Mouse (Mus musculus) retina, postnatal 7 days (tissue): ENCODE measurements around the gene Slc1a5.

Experiments
- DNase-seq: peaks from one replicate; pipeline ENCODE4 v3.0.0-alpha.2; 2012; ENCODE audit warnings: low read depth, low spot score

Slc1a5 gene

DNA sequence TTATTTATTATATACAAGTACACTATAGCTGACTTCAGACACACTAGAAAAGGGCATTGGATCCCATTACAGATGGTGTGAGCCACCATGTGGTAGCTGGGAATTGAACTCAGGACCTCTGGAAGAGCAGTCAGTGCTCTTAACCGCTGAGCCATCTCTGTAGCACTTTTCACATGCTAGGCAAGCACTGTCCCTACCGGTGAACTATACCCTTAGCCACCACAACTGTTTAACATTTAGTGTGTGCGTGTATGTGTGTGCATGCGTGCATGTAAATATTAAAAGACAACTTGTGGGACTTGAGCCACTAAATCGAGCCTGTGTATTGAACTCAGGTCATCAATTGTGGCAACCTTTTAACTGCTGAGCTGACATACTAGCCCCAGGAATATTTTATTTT is 65.6 kb downstream of the Slc1a5 start:
- DNase-seq = no peak

DNA sequence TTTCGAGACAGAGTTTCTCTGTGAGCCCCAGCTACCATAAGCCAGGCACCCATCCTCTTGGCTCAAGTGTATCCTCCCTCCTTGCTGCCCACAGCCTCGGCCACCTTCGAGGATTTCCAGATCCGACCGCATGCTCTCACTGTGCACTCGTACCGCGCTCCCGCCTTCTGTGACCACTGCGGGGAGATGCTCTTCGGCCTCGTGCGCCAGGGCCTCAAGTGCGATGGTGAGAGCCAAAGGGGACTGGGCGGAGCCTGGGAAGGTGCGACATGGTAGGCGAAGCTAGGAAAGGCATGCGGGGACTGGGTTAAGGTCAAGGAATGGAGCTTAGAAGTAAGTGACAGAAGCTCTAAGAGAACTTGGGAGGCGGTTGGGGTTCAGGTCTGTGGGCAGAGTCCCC is 66.4 kb downstream of the Slc1a5 start:
- no peak for DNase-seq
